Mouse (Mus musculus) neural tube, embryonic 11.5 days (tissue): ENCODE results near the gene Synm. TPM values are rescaled to one million over a fixed set of nuclear protein-coding genes. Genes with fewer than 3 reads are reported as not detected.

Experiments used
- ATAC-seq: fragments of 200-750 bp; cut with Nextera tagmentation; 2 replicates; pipeline ENCODE4 v1.8.0; 2017; ENCODE audit warnings: moderate number of reproducible peaks, mild to moderate bottlenecking, moderate TSS enrichment, moderate library complexity; ENCODE audit not compliant: insufficient read depth, low FRiP score, low TSS enrichment
- DNase-seq: peaks from one replicate; pipeline ENCODE4 v3.0.0-alpha.2; 2015; ENCODE audit warnings: low spot score
- H3K27ac ChIP-seq: fragments of 300-500 bp; sonication (generic); 2 replicates; pipeline ENCODE4 v1.5.1; 2014; ENCODE audit warnings: low read depth, mild to moderate bottlenecking, low read length
- H3K27me3 ChIP-seq: fragments of 300-500 bp; sonication (generic); 2 replicates; pipeline ENCODE4 v1.6.1; 2014; ENCODE audit warnings: mild to moderate bottlenecking, low read length, mixed read lengths; ENCODE audit not compliant: control insufficient read depth, insufficient read depth
- H3K36me3 ChIP-seq: fragments of 300-500 bp; sonication (generic); 2 replicates; pipeline ENCODE4 v1.6.1; 2014; ENCODE audit warnings: mild to moderate bottlenecking, low read length, moderate library complexity, mixed read lengths; ENCODE audit not compliant: control insufficient read depth, insufficient read depth
- H3K4me1 ChIP-seq: fragments of 300-500 bp; sonication (generic); 2 replicates; pipeline ENCODE4 v1.6.1; 2014; ENCODE audit warnings: low read length, mixed read lengths; ENCODE audit not compliant: control insufficient read depth, insufficient read depth
- H3K4me2 ChIP-seq: fragments of 300-500 bp; sonication (generic); 2 replicates; pipeline ENCODE4 v1.6.1; 2014; ENCODE audit warnings: low read depth, mild to moderate bottlenecking, moderate library complexity
- H3K4me3 ChIP-seq: fragments of 300-500 bp; sonication (generic); 2 replicates; pipeline ENCODE4 v1.5.1; 2014; ENCODE audit warnings: low read depth, low read length
- H3K9ac ChIP-seq: fragments of 300-500 bp; sonication (generic); 2 replicates; pipeline ENCODE4 v1.6.1; 2014; ENCODE audit warnings: mild to moderate bottlenecking, low read length
- H3K9me3 ChIP-seq: fragments of 300-500 bp; sonication (generic); 2 replicates; pipeline ENCODE4 v1.6.1; 2016; ENCODE audit warnings: low read length; ENCODE audit not compliant: control insufficient read depth
- WGBS: fragments of 180-500 bp; shearing (Covaris S2); extraction: QIAGEN DNeasy Blood & Tissue Kit; methylation state at CpG from one replicate; pipeline ENCODE4 v1.1.7; 2014; 5-methylcytosine and 5-hydroxymethylcytosine counted together
- polyA plus RNA-seq: library from polyadenylated mRNA; unstranded; fragments of >200 nt; fragmentation: Nextera tagmentation; extraction: Ambion mirVana; gene quantifications from 2 replicates; pipeline ENCODE4 v1.2.1, GENCODE M21; 2014

The Synm gene
- polyA plus RNA-seq, 1 experiment from 2014 or later: 5.8 TPM

GRCm38 (mm10) chr7:67732276-67732675, 27.3 kb downstream of the Synm start:
- no peak for DNase-seq
- no peaks in the 10 kb centered on the region; the same call in 1 of the 2 replicates for H3K36me3 ChIP-seq
- no peak overlapping the region for H3K4me3 ChIP-seq
- H3K27ac ChIP-seq: no peak overlapping the region
- no peak for ATAC-seq
- H3K4me2 ChIP-seq: no peak overlapping the region
- H3K4me1 ChIP-seq: 0 out of 2 replicates have a peak, but pooled peaks cover 3% of the 10 kb centered on the region
- 87% methylated on average over 4 of the region's 4 CpGs for WGBS
- no peaks in the 10 kb centered on the region for H3K27me3 ChIP-seq
- H3K9me3 ChIP-seq: no peaks in the 10 kb centered on the region
- H3K9ac ChIP-seq: no peak overlapping the region

GRCm38 (mm10) chr7:67730431-67731110, 29.0 kb downstream of the Synm start:
- H3K27ac ChIP-seq: no peak overlapping the region
- H3K4me2 ChIP-seq: no peak overlapping the region
- H3K27me3 ChIP-seq: no peaks in the 10 kb centered on the region
- no peaks in the 10 kb centered on the region for H3K9me3 ChIP-seq
- no peak for DNase-seq
- H3K4me1 ChIP-seq: no peaks in the 10 kb centered on the region
- ATAC-seq: no peak
- H3K36me3 ChIP-seq: no peaks in the 10 kb centered on the region; the same call in 1 of the 2 replicates
- no peak overlapping the region for H3K4me3 ChIP-seq
- WGBS: 71% methylated on average over 5 of the region's 5 CpGs
- H3K9ac ChIP-seq: no peak overlapping the region

- 95% methylated on average over 4 of the region's 4 CpGs for whole genome bisulfite sequencing
- no peak overlapping the region for H3K27ac ChIP-seq
- H3K4me1 ChIP-seq: no peaks in the 10 kb centered on the region
- no peaks in the 10 kb centered on the region for H3K27me3 ChIP-seq
- H3K9ac ChIP-seq: no peak overlapping the region
- no peaks in the 10 kb centered on the region; the same call in 1 of the 2 replicates for H3K36me3 ChIP-seq
- DNase-seq (no peak), ATAC-seq (no peak)
- H3K4me3 ChIP-seq: no peak overlapping the region
- H3K9me3 ChIP-seq: no peaks in the 10 kb centered on the region
- no peak overlapping the region for H3K4me2 ChIP-seq
Observed at GRCm38 (mm10) chr7:67728809-67729208, 30.7 kb downstream of the Synm start.

- Histone ChIP-seq H3K27me3 (no peaks in the 10 kb centered on the region), H3K4me2 (no peak overlapping the region), H3K4me3 (no peak overlapping the region), H3K27ac (no peak overlapping the region), H3K36me3 (no peaks in the 10 kb centered on the region; the same call in 1 of the 2 replicates), H3K9ac (no peak overlapping the region), H3K9me3 (no peaks in the 10 kb centered on the region), H3K4me1 (no peaks in the 10 kb centered on the region)
- DNase-seq: no peak
- 97% methylated on average over 4 of the region's 4 CpGs for WGBS
- no peak for ATAC-seq
Observed at GRCm38 (mm10) chr7:67728203-67728602, 31.3 kb downstream of the Synm start.

- Histone ChIP-seq H3K9me3 (no peaks in the 10 kb centered on the region), H3K4me3 (no peak overlapping the region), H3K4me1 (no peaks in the 10 kb centered on the region), H3K4me2 (no peak overlapping the region), H3K27ac (no peak overlapping the region), H3K27me3 (no peaks in the 10 kb centered on the region), H3K9ac (no peak overlapping the region), H3K36me3 (no peaks in the 10 kb centered on the region; the same call in 1 of the 2 replicates)
- WGBS: 43% methylated on average over 9 of the region's 9 CpGs
- no peak for DNase-seq
- no peak for ATAC-seq
Observed at GRCm38 (mm10) chr7:67725016-67725415, 34.5 kb downstream of the Synm start.

- H3K27ac ChIP-seq: no peak overlapping the region
- H3K27me3 ChIP-seq: no peaks in the 10 kb centered on the region
- no peak for ATAC-seq
- H3K9ac ChIP-seq: no peak overlapping the region
- no peak overlapping the region for H3K4me3 ChIP-seq
- no peaks in the 10 kb centered on the region; the same call in 1 of the 2 replicates for H3K36me3 ChIP-seq
- 47% methylated on average over 4 of the region's 4 CpGs for WGBS
- no peaks in the 10 kb centered on the region for H3K4me1 ChIP-seq
- no peak overlapping the region for H3K4me2 ChIP-seq
- no peak for DNase-seq
- H3K9me3 ChIP-seq: no peaks in the 10 kb centered on the region
Observed at GRCm38 (mm10) chr7:67724536-67724935, 35.0 kb downstream of the Synm start.

GRCm38 (mm10) chr7:67722163-67722562, 37.4 kb downstream of the Synm start:
- Histone ChIP-seq H3K4me2 (no peak overlapping the region), H3K36me3 (no peaks in the 10 kb centered on the region), H3K4me1 (no peaks in the 10 kb centered on the region), H3K9ac (no peak overlapping the region), H3K27me3 (no peaks in the 10 kb centered on the region), H3K9me3 (no peaks in the 10 kb centered on the region), H3K27ac (no peak overlapping the region), H3K4me3 (no peak overlapping the region)
- DNase-seq (no peak), ATAC-seq (no peak)
- 44% methylated on average over 2 of the region's 2 CpGs for WGBS

GRCm38 (mm10) chr7:67718804-67719203, 40.7 kb downstream of the Synm start:
- Histone ChIP-seq H3K9me3 (no peaks in the 10 kb centered on the region), H3K4me3 (no peak overlapping the region), H3K4me1 (peaks cover 9% of the 10 kb centered on the region; the same call in 1 of the 2 replicates), H3K9ac (no peak overlapping the region), H3K4me2 (no peak overlapping the region), H3K36me3 (no peaks in the 10 kb centered on the region), H3K27ac (no peak overlapping the region), H3K27me3 (no peaks in the 10 kb centered on the region)
- DNase-seq: no peak
- ATAC-seq: no peak
- 82% methylated on average over 8 of the region's 8 CpGs for WGBS

- H3K9me3 ChIP-seq: no peaks in the 10 kb centered on the region
- 91% methylated on average over 3 of the region's 3 CpGs for WGBS
- H3K36me3 ChIP-seq: no peaks in the 10 kb centered on the region
- H3K4me3 ChIP-seq: no peak overlapping the region
- H3K4me2 ChIP-seq: no peak overlapping the region
- no peaks in the 10 kb centered on the region for H3K27me3 ChIP-seq
- no peak for DNase-seq
- no peak overlapping the region for H3K27ac ChIP-seq
- ATAC-seq: no peak
- no peak overlapping the region for H3K9ac ChIP-seq
- peaks cover 9% of the 10 kb centered on the region; the same call in 1 of the 2 replicates for H3K4me1 ChIP-seq
Observed at GRCm38 (mm10) chr7:67717520-67717919, 42.0 kb downstream of the Synm start.
